Mouse (Mus musculus) embryo, embryonic 9.5 days (tissue): ENCODE measurements around the gene Fez1.

Experiments
- DNase-seq: peaks from one replicate; pipeline ENCODE4 v3.0.0-alpha.2; 2017; ENCODE audit errors: extremely low spot score

The Fez1 gene

GRCm38 (mm10) chr9:36821644-36822000, at the start of gene Fez1:
Fez1 (plus strand) TSS chr9:36821864.
- DNase-seq: peak; percentile 92

DNA sequence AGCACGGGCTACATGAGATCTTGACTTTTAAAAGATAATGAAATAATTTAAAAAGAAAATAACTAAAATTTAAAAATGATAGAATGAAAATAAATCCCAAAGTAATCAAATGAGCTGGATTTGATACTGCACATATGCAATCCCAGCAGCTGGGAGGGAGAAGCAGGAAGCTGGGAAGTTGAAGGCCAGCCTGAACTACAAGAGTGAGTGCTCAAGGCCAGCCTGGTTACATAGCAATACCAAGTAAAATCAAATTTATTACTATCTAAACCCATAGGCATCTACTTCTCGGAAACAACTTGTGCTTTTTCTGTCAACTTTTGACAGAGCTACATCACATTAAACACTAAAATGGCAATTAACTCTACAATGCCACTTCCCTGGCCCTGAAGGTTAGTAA, 37.7 kb upstream of the Fez1 start:
- no peak for DNase-seq

GRCm38 (mm10) chr9:36792191-36792590, 29.5 kb upstream of the Fez1 start:
- no peak for DNase-seq

GRCm38 (mm10) chr9:36794487-36794886, 27.2 kb upstream of the Fez1 start:
- DNase-seq: no peak

DNA sequence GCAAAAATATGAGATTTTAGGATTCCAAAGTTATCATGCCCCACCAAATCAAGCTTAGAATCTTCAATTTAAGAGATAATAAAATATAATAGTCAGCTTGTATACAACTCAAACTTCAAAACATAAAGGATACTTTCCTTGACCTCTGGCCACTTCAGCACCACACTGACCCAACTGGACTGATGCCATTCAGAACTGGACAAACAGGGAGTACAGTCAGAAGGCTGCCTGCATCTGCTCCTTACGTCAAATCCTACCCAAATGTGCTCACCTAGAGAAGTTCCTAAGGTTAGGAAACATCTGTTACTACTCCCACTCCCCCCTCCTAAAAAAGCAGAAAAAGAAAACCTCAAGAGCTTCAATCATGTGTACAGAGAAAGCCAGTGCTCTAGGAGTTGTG, 26.1 kb upstream of the Fez1 start:
- no peak for DNase-seq

DNA sequence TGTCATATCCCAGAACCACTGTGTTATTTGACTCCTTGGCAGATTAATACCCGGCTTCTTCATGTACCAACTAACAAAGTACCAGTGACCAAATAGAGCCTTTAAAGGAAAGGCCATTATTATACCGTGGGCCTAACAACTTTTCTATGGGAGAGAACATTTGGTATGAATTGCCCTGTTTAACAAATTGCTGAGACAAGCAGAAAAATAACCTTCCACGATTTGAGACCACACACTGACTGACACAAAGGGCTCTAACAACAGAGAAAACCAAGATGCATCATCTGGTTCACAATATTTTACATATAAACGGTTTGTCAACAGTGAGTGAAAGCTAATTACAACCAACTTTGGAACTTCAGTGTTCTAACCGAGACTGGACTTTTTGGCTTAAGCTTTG, 25.4 kb upstream of the Fez1 start:
- DNase-seq: no peak

DNA sequence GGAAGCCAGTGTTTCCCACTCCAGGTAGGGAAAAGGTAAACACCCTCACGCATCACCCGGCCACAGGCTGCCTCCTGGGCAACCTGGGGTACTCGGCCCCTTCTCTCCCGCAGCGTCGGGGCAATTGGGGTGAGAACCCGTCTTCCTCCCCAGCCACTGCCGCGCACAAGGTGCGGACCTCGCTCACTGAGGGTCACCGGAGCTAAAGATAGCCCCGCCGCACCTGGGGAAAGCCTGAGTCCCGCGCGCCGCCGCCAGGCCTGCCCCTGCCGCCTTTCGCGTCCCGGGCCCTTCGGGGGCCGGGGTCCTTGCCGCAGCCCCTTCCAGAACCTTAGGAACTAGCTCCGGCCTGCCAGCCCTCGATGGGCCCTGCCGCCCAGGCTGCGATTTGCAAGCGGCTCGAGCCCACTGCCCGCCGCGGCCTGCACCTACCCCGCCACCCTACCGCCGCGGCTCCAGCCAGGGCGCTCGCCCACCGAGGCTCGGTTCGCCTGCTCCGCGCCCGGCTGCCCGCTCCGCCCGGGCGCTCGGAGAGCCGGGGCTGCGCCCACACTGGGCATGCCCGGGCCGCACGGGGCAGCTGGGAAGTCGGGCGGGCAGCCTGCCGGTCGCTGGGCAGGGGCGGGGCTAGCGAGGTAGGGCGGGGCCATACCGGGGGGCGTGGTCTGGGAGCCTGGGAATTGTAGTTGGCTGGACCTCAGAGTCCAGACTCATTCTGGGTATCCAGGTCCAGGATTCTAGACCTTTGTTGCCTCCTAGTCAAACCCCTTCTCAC, 24.7 kb upstream of the Fez1 start, which contains the start of gene Ei24:
Gene Ei24, minus strand, starts transcription at position 613 of the 775 bp plus-strand sequence.
- peak; percentile 98 for DNase-seq

GRCm38 (mm10) chr9:36801961-36802360, 19.7 kb upstream of the Fez1 start:
- no peak for DNase-seq

GRCm38 (mm10) chr9:36802951-36803350, 18.7 kb upstream of the Fez1 start:
- no peak for DNase-seq

DNA sequence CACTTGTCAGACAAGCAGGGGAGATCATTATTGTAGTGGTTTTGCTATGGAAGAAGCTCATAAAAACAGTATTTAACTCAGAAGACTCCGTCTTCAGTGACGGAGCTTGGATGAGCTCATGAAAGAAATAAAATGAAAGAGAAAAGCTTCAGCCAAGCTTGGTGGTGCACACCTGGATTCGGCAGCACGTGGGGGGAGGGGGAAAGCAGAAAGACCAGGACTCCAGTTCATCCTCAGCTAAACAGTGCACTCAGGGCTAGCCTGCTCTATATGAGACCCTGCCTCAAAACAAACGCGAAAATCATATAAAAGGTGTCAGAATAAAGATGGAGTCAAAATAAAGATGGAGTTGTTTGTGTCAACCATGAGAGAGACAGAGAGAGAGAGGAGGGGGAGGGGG, 18.3 kb upstream of the Fez1 start:
- DNase-seq: no peak

- DNase-seq: no peak
Observed at GRCm38 (mm10) chr9:36803926-36804325, 17.7 kb upstream of the Fez1 start.

- no peak for DNase-seq
Observed at GRCm38 (mm10) chr9:36805256-36805975, 16.2 kb upstream of the Fez1 start.

- no peak for DNase-seq
Observed at GRCm38 (mm10) chr9:36808126-36808785, 13.4 kb upstream of the Fez1 start.

- no peak for DNase-seq
Observed at GRCm38 (mm10) chr9:36814486-36814885, 7.2 kb upstream of the Fez1 start.

GRCm38 (mm10) chr9:36818905-36819304, 2.8 kb upstream of the Fez1 start:
- peak; percentile 28 for DNase-seq

- no peak for DNase-seq
Observed at GRCm38 (mm10) chr9:36820969-36821643, 558 bp upstream of the Fez1 start.

GRCm38 (mm10) chr9:36822024-36822423, 360 bp downstream of the Fez1 start:
- DNase-seq: no peak

DNA sequence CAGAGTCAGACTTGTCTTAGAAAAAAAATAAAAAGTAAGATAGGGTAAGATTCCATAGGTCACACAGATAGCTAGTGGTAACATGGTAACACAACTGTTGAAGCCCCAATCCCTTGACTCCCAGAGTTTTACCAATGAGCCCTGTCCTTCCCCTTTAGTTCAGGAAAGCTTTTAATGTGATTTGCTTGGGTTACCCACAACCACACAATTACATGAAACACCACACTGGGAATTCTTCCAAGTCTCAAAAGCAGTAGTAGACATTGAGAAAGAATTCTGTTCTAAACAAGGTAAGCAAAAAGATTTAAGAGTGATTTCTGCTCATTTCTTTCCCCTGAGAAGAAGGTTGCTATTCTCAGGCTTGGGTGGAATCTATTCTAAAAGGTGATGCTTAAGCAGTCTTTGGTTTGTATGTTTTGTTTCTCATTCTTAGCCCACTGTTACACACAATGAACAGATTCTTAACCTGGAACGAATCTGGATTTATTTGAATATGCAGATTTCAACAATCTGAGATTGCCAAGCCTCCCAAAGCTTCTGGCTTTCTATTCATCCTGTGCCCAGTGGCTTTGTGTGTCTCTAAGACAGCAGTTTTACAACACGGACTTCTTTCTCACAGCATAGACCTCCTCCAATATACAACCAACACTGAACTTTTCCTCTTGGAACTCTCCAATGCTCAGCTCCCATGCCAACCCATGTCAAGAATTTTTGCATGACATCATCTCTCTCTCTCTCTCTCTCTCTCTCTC, 5.1 kb downstream of the Fez1 start:
- DNase-seq: no peak

- DNase-seq: no peak
Observed at GRCm38 (mm10) chr9:36831401-36831800, 9.7 kb downstream of the Fez1 start.

DNA sequence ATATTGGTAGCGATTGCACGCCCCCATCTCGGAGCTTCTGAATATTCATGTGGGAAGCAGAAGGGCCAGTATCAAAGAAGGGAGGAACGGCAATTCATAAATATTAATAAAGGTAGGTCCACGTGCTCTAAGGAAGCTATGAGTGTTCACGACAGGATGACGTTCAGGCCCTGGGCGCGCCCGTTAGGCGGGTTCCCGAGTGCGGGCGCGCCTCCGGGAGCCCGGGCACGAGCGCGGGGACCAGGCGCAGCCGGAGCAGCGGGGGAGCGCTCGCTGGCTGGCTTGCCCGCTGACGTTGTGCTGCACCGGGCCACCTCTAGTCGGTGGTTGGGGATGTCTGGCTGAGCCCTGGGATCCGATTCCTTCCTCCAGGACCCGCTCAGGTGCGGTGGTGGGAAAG, 10.9 kb downstream of the Fez1 start:
- peak; percentile 81 for DNase-seq
